Mouse (Mus musculus) kidney, postnatal 25 days (tissue): ENCODE results near the gene Mad2l1bp.

Experiments
- DNase-seq, 2 experiments: peaks; one replicate each; pipeline ENCODE4 v3.0.0; 2021; ENCODE audit warnings: mixed read lengths in 2 of 2

The Mad2l1bp gene

GRCm38 (mm10) chr17:46154336-46154735 lies 983 bp upstream of the Mad2l1bp start:
- no peak for DNase-seq

GRCm38 (mm10) chr17:46143578-46144423 lies 9.6 kb downstream of the Mad2l1bp start, which contains the start of gene Rsph9:
Rsph9 (minus strand) TSS chr17:46144216.
- DNase-seq: peak; percentile 90 to 93

GRCm38 (mm10) chr17:46139872-46140271 lies 13.5 kb downstream of the Mad2l1bp start:
- DNase-seq: no peak

GRCm38 (mm10) chr17:46138563-46139236 lies 14.7 kb downstream of the Mad2l1bp start:
- no peak for DNase-seq

- no peak for DNase-seq
Measured at GRCm38 (mm10) chr17:46132862-46133261, 20.5 kb downstream of the Mad2l1bp start.

GRCm38 (mm10) chr17:46132058-46132718 lies 21.2 kb downstream of the Mad2l1bp start:
- peak; percentile 83 to 88 for DNase-seq

GRCm38 (mm10) chr17:46129741-46130498 lies 23.4 kb downstream of the Mad2l1bp start:
- no peak for DNase-seq

- DNase-seq: no peak
Measured at GRCm38 (mm10) chr17:46127814-46128493, 25.4 kb downstream of the Mad2l1bp start.

- peak; percentile 35 to 52 for DNase-seq
Measured at GRCm38 (mm10) chr17:46126608-46127007, 26.7 kb downstream of the Mad2l1bp start.

- DNase-seq: no peak
Measured at GRCm38 (mm10) chr17:46123953-46124700, 29.2 kb downstream of the Mad2l1bp start.

- no peak for DNase-seq
Measured at GRCm38 (mm10) chr17:46123285-46123684, 30.1 kb downstream of the Mad2l1bp start.

GRCm38 (mm10) chr17:46122791-46123190 lies 30.6 kb downstream of the Mad2l1bp start:
- no peak for DNase-seq

GRCm38 (mm10) chr17:46119641-46120040 lies 33.7 kb downstream of the Mad2l1bp start:
- DNase-seq: no peak

GRCm38 (mm10) chr17:46118423-46118850 lies 34.9 kb downstream of the Mad2l1bp start:
- DNase-seq: no peak

- no peak for DNase-seq
Measured at GRCm38 (mm10) chr17:46117623-46118422, 35.5 kb downstream of the Mad2l1bp start.

- no peak for DNase-seq
Measured at GRCm38 (mm10) chr17:46116881-46117280, 36.5 kb downstream of the Mad2l1bp start.

- no peak for DNase-seq
Measured at GRCm38 (mm10) chr17:46116138-46116537, 37.2 kb downstream of the Mad2l1bp start.

- no peak for DNase-seq
Measured at GRCm38 (mm10) chr17:46115489-46115888, 37.9 kb downstream of the Mad2l1bp start.

GRCm38 (mm10) chr17:46110402-46111289 lies 42.7 kb downstream of the Mad2l1bp start, which contains the start of gene Mrps18a:
Mrps18a (plus strand) TSS chr17:46110986.
- peak; percentile 87 to 92 for DNase-seq
